Mouse (Mus musculus): Measurements from ENCODE around the gene C87499.

The C87499 gene

DNA sequence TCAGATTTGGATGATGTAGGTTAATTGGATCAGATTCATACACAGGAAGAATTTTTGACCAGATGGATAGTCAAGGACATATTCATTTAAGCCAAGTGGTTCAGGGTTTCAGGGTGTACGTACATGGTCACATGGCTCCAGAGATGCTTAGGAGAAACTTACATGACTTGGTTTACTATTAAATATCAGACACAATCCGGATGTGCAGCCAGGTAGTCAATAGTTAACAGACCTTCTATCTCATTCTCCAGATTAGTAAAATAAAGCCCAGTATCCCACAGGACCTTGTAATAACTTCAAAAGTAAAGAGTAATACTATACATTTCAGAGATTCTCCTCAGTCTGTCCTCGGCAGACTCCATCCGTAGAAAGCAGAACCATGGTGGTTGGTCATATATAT lies at the start of gene C87499:
TSS of gene C87499 (minus strand) at position 101 of the 400 bp plus-strand sequence.
- DNase-seq (ENCODE audit: low read depth, low spot score): no peak

DNA sequence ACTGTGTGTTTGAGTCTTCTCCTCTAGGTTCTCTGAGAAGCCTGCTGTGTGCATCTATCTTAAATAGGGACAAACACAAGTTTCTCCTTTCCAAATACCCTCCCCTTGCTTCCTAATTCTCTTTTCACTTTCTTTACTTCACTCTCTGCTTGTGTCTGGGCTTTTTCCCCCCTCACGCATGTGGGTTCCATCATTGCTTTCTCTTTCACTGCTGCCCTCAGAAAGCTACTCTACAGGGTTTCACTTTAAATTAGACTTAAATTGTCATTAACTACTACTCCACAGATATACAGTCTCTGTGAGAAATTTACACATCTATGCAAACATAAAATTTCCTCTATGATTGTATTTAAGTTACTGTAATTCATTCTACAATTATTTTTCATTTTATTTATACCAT lies 49.6 kb upstream of the C87499 start, which contains the start of gene Ifna2:
TSS of gene Ifna2 (minus strand) at position 101 of the 400 bp plus-strand sequence.
- no peak for DNase-seq (ENCODE audit: low read depth, low spot score)

DNA sequence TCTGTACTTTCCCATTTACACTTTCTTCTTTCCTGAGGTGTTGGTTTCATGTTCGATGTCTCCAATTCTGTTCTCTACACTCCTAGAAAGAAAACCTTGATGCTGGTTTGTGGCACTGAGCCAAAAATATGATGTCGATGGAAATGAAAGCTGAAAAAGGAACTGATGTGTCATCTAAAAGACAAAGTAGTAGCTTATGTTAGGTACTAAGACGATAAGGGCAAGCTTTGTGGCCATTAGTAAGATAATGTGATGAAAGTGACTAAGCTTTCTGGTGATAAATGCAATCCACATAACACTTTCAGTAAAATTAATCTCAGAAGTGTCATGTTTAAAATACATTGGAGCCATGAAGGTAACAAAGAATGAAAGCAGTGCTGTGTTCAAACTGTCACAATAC lies 47.1 kb upstream of the C87499 start:
- no peak for DNase-seq (ENCODE audit: low read depth, low spot score)

DNA sequence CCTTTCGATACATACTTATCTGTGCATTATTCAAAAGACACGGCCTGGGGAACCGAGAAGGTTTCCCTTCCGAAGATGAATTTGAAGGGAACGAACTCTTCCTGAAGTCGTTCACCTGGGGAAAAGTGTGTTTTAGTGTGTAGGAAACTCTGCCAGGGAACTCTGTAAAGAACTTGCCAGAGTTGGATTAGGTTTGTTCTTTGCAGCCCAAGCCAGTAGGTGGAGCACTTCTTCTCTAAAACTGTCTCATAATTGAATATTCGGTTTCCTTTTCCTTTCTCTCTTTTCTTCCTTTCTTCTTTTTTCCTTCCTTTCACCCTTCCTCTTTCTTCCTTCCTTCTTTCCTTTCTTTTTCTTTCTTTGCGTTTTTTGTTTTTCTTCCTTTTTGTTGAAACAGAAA lies 46.2 kb upstream of the C87499 start:
- DNase-seq (ENCODE audit: low read depth, low spot score): no peak

DNA sequence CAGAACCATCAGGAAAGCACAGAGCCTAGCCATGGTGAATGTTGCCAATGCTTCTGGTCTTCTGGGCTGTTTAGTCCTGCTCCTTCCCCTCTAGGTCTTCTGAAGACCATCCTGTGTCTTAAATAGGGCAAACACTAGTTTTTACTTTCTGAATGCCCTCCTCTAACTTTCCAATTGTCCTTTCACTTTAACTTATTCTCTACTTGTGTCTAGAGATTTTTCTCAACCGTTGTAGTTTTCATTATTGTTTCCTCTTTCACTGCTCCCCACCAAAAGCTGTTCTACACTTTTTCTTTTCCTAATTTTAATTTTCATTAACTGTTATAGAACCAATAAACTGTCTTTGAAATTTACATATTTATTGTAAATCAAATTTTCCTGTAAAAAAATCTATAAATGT lies 42.6 kb upstream of the C87499 start, which contains the start of gene Ifna16:
TSS of gene Ifna16 (minus strand) at position 101 of the 400 bp plus-strand sequence.
- DNase-seq (ENCODE audit: low read depth, low spot score): no peak

DNA sequence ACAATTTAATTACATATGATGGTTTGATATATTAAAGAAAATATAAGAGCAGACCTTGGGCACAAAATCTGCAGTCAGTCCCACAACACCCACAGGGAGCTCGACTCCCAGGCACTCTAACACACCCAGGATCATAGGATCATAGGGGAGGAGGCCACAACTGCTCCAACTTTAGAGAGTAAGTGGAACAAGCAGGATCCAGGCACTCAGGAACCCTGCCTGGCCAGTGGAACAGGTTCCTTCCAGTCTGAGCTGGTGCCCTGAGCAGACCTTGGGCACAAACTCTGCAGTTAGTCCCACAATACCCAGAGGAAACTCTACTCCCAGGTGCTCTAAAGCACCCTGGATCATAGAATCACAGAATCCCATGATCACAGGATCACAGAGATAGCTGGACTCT lies 21.2 kb upstream of the C87499 start:
- no peak for DNase-seq (ENCODE audit: low read depth, low spot score)

DNA sequence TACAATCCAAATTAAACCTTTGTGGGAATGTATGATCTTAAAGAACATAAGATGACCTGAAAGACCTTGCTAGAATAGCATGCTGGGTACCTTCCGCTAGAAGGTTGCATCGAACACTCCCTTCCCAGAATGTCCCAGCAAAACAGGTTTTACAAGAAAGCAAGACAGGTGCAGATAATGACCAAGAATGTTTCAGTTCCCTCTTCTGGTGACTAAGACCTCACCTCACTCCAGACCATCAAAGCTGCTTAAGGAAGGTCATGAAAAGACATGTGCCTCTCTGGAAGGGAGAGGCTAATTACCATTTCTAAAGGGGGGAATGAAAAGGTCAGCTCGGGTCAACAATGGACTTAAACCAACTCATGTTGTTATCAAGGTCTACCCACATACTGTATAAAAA lies 19.4 kb upstream of the C87499 start:
- no peak for DNase-seq (ENCODE audit: low read depth, low spot score)

DNA sequence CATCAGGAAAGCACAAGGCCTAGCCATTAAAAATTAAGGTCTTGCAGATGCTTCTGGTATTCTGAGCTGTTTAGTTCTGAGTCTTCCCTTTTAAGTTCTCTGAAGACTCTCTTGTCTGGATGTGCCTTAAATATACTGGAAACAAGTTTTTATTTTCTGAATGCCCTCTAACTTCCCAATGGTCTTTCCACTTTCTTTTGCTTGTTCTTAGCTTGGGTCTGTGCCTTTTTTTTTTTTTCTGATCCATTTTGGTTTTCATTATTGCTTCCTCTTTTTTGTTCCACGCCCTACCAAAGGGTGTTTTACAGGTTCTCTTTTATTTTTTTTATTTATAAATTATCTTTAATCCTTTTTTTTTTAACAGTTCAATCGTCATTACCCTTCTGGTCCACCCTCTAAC lies 10.1 kb upstream of the C87499 start, which contains the start of gene Ifna13:
TSS of gene Ifna13 (minus strand) at position 101 of the 400 bp plus-strand sequence.
- DNase-seq (ENCODE audit: low read depth, low spot score): no peak

DNA sequence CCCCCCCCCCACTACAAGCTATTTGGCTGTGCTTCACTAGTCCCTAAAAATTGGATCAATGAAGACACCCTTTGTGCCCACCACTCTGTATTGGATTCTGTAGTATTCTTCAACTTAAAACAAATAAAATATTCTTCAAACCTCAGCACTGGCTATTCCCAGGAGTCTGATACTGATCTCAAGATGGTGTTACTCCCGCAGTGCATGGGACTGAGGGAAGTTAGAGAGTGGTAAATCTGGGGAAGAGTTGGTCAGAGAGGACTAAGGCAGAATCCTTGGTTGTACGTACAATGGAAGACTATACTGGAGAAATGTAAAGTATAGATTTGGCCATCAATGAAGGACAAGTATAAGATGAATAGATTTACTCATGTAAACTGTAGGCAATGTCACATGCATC lies 8.3 kb upstream of the C87499 start:
- no peak for DNase-seq (ENCODE audit: low read depth, low spot score)

DNA sequence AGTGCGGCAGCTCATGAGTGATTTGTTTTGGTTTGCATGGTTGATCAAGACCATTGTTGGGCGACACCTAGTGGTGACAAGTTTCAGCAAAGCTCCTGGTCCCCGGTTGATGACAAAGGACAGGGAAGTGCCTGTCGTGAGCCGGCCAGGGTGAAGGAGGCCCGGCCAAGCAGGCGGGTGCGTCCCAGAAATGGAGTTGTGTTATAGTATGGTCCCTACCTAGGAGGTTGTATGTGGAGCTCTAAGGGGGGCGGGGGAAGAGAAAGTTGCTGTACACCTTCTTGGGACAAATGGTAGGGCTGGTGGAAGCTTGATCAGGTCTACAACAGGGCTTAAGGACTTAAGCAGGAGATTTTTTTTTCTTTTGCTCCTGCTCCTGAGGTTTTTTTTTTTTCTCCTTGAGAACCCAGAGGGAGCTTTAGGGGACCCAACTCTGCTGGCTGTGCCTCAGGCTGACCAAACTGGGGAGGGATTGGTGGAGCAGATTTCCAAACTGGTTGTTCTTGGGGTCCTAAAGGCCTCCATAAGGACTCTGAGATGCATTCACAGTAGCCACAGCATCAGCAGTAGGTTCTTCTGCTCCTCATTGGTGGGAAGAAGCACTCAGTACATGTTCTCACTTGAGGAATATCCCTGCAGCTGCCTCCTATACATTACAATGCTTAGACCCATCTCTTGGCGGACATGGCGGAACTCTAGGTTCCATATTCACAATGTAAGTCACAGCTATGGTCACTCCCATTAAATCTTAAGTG lies 7.0 kb upstream of the C87499 start:
- peak; percentile 99 for DNase-seq (ENCODE audit: low read depth, low spot score)

DNA sequence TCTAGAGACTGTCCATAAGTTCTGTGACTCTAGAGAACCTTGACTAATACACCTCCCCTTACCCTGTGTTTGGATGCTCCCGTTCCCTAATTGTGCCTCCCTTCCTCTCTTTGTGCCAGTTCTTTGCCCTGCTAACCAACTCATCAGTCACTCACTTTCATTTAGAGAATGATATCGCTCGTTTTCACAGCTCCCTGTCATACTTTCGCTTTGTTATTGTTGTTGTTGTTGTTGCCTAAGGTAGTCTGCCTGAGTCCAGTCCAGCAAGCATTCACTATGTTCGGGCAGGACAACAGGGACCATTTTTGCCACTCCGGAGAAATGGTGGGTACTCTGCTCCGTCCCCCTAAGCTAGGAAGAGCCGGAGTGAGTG lies 6.5 kb upstream of the C87499 start:
- DNase-seq (ENCODE audit: low read depth, low spot score): no peak

DNA sequence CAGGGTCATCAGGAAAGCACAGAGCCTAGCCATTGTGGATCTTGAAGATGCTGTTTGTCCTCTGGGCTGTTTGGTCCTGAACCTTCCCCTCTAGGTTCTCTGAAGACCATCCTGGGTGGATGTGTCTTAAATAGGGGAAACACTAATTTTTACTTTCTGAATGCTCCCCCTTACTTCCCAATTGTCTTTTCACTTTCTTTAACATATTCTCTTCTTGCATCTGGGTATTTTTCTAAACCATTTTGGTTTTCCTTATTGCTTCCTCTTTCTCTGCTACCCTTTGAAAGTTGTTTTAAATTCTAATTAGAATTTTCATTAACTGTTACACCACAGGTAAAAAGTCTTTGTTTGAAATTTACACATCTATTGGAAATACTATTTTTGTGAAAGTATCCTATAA lies 30.9 kb downstream of the C87499 start, which contains the start of gene Ifna12:
TSS of gene Ifna12 (minus strand) at position 101 of the 400 bp plus-strand sequence.
- DNase-seq (ENCODE audit: low read depth, low spot score): no peak

DNA sequence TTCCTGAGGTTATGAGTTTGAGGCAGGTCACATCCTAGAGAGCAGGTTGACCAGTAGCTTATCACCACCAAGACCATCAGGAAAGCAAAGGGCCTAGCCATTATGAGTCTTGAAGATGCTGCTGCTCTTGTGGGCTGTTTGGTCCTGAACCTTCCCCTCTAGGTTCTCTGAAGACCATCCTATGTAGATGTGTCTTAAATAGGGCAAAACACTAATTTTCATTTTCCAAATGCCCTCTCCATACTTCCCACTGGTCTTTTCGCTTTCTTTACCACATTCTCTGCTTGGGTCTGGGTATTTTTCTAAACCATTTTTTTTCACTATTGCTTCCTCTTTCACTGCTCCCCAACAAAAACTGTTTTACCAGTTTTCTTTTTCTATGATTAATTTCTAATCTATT lies 41.9 kb downstream of the C87499 start, which contains the start of gene Ifna9:
TSS of gene Ifna9 (minus strand) at position 101 of the 400 bp plus-strand sequence.
- DNase-seq (ENCODE audit: low read depth, low spot score): no peak

All from telencephalon, adult 2 months (tissue).